Comparison of ENCODE assay signal across 8 mouse cellular contexts in the genomic region with DNA sequence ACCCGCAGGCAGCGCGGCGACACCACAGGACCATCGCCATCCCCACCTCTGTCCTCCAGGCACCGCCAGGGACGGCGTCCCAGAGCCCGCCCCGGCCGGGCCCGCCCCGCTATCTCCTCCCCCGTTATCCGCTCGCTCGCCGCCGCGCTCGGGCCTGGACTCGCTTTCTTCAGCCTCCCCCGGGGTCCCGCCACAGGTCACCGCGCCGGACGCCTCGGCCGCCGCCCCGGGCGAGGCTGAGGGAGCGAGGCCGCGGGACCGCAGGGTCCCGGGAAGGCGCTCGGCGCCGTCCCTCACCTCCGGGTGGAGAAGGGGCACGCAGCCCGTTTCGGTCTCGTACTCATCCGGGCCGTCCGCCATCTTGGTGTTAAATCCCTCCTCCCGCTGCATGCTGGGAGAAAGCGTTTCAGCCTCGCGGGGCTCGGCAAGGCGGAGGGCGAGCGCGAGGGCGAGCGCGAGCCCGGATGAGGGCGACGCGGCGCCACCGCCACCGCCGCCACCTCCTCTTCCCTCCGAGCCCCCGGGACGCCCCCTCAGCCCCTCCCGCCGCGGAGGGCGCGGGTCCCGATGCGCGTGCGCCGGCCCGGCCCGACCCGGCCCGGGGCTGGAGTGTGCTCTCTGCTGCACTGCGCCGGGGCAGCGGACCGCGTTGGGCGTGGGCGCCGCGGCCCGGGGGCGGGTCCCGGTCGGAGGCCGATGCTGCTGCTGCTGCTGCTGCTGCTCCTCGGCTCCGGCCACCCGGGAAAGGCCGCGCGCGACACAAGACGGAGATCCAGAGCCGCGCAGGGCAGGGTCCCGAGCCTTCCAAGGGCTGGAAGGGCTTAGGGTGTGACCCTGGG. TPM values are rescaled to one million over a fixed set of nuclear protein-coding genes. Genes with fewer than 3 reads are reported as not detected.
DNase-seq lines count a peak whose midpoint lies in the region; ATAC-seq and TF ChIP-seq lines count a peak whose summit lies in the region.

A gene (minus strand): TSS at position 500 of the 839 bp plus-strand sequence.

- no peak for TF ChIP-seq CTCF in kidney, postnatal 0 days (IDR thresholded peaks at IDR 0.05; ENCODE audit: low read depth)

- under 1% methylated on average over 82 of the region's 112 CpGs for WGBS in heart, embryonic 12.5 days
- WGBS in kidney, postnatal 0 days: 1% methylated on average over 64 of the region's 112 CpGs
- under 1% methylated on average over 98 of the region's 112 CpGs for WGBS in liver, embryonic 11.5 days

- peak within 1 kb of the TSS; percentile 98 for H3K4me3 ChIP-seq in brown adipose tissue, adult 24 weeks (ENCODE audit: insufficient read depth, low read depth, low read length)
- peak within 1 kb of the TSS; percentile 87 for H3K4me3 ChIP-seq in heart, embryonic 12.5 days
- H3K4me3 ChIP-seq in kidney, postnatal 0 days (replicated peaks; ENCODE audit: low read depth, low read length): peak within 1 kb of the TSS; percentile 92
- H3K4me3 ChIP-seq in liver, embryonic 11.5 days (ENCODE audit: low read depth, low read length): peak within 1 kb of the TSS; percentile 85
- H3K4me3 ChIP-seq in myocyte: peak within 1 kb of the TSS; percentile 72

- peak within 1 kb of the TSS; percentile 99 for H3K27ac ChIP-seq in brown adipose tissue, adult 24 weeks (replicated peaks; ENCODE audit: low read depth, low read length)
- H3K27ac ChIP-seq in heart, embryonic 12.5 days (ENCODE audit: poor library complexity, severe bottlenecking): peak within 1 kb of the TSS; percentile 98
- H3K27ac ChIP-seq in kidney, postnatal 0 days: peak within 1 kb of the TSS; percentile 98
- H3K27ac ChIP-seq in liver, embryonic 11.5 days (ENCODE audit: low read depth, low read length): peak within 1 kb of the TSS; percentile 87

- peak within 1 kb of the TSS; percentile 96 for H3K4me2 ChIP-seq in heart, embryonic 12.5 days
- peak within 1 kb of the TSS; percentile 83 for H3K4me2 ChIP-seq in kidney, postnatal 0 days (ENCODE audit: low read length)
- peak within 1 kb of the TSS; percentile 96 for H3K4me2 ChIP-seq in liver, embryonic 11.5 days
- H3K4me2 ChIP-seq in myocyte (ENCODE audit: low read depth): peak within 1 kb of the TSS; percentile 89

- peak within 1 kb of the TSS; percentile 91 for H3ac ChIP-seq in myocyte (ENCODE audit: control insufficient read depth, insufficient read length)

- H3K36me3 ChIP-seq in heart, embryonic 12.5 days: no peaks in the 10 kb centered on the region
- no peaks in the 10 kb centered on the region for H3K36me3 ChIP-seq in kidney, postnatal 0 days (ENCODE audit: insufficient read depth, low read length)
- no peaks in the 10 kb centered on the region for H3K36me3 ChIP-seq in liver, embryonic 11.5 days (ENCODE audit: control insufficient read depth, insufficient read depth, low read length)
- no peaks in the 10 kb centered on the region for H3K36me3 ChIP-seq in myocyte (ENCODE audit: control insufficient read depth, insufficient read depth)

- peak within 1 kb of the TSS; percentile 97 for H3K9ac ChIP-seq in heart, embryonic 12.5 days
- peak within 1 kb of the TSS; percentile 98 for H3K9ac ChIP-seq in kidney, postnatal 0 days (ENCODE audit: low read depth, low read length)
- H3K9ac ChIP-seq in liver, embryonic 11.5 days (ENCODE audit: low read depth, low read length): peak within 1 kb of the TSS; percentile 93

- H3K9me3 ChIP-seq in heart, embryonic 12.5 days (replicated peaks): no peaks in the 10 kb centered on the region
- no peaks in the 10 kb centered on the region for H3K9me3 ChIP-seq in kidney, postnatal 0 days (replicated peaks; ENCODE audit: low read length)
- no peaks in the 10 kb centered on the region for H3K9me3 ChIP-seq in liver, embryonic 11.5 days (ENCODE audit: control insufficient read depth, low read length)

- H3K27me3 ChIP-seq in heart, embryonic 12.5 days (replicated peaks): no peaks in the 10 kb centered on the region
- no peaks in the 10 kb centered on the region for H3K27me3 ChIP-seq in kidney, postnatal 0 days (ENCODE audit: insufficient read depth, low read length)
- no peaks in the 10 kb centered on the region for H3K27me3 ChIP-seq in liver, embryonic 11.5 days (replicated peaks; ENCODE audit: control insufficient read depth, insufficient read depth, low read length)
- no peaks in the 10 kb centered on the region for H3K27me3 ChIP-seq in myocyte (ENCODE audit: control insufficient read depth, insufficient read depth, insufficient read length)

- DNase-seq in CD4-positive, CD25-positive, alpha-beta regulatory T cell, adult 2 months (ENCODE audit: low read depth, low spot score): peak; percentile 93
- DNase-seq in kidney, postnatal 0 days (ENCODE audit: low spot score): peak; percentile 96
- peak; percentile 90 for DNase-seq in liver, embryonic 11.5 days (ENCODE audit: low spot score)
- DNase-seq in spleen, postnatal 4 days (ENCODE audit: low spot score in 2 of 2): peak; percentile 84 to 92

- H3K79me2 ChIP-seq in myocyte (ENCODE audit: control insufficient read depth, insufficient read depth): peaks cover 46% of the 10 kb centered on the region

- peaks cover 7% of the 10 kb centered on the region; the same call in 1 of the 2 replicates for H3K4me1 ChIP-seq in brown adipose tissue, adult 24 weeks (ENCODE audit: control insufficient read depth, insufficient read depth, insufficient read length, low read length)
- peaks cover 22% of the 10 kb centered on the region for H3K4me1 ChIP-seq in heart, embryonic 12.5 days (replicated peaks)
- peaks cover 6% of the 10 kb centered on the region for H3K4me1 ChIP-seq in kidney, postnatal 0 days (replicated peaks; ENCODE audit: insufficient read depth, low read length)
- H3K4me1 ChIP-seq in liver, embryonic 11.5 days (replicated peaks; ENCODE audit: control insufficient read depth, insufficient read depth, low read length): peaks cover 18% of the 10 kb centered on the region

- TF ChIP-seq POLR2A in myocyte (IDR thresholded peaks at IDR 0.05; ENCODE audit: insufficient read length, low read depth): peak; percentile 70

- ATAC-seq in erythroid progenitor cell, adult 5-6 weeks (replicated peaks; ENCODE audit: low FRiP score, poor library complexity, severe bottlenecking): peak; percentile 77
- ATAC-seq in heart, embryonic 12.5 days (ENCODE audit: insufficient number of reproducible peaks, low FRiP score): peak; percentile 92
- peak; percentile 93 for ATAC-seq in kidney, postnatal 0 days (replicated peaks; ENCODE audit: low FRiP score, low read depth)
- peak; percentile 88 for ATAC-seq in liver, embryonic 11.5 days (replicated peaks; ENCODE audit: low FRiP score)

TF ChIP-seq in myocyte, 11 proteins besides CTCF, POLR2A, EP300 and RAD21:
- peak in 1 of 3 experiments; percentile 5 for TF ChIP-seq MYOG (IDR thresholded peaks at IDR 0.05; ENCODE audit: control insufficient read depth in 1 of 3, insufficient read depth in 1 of 3, insufficient read length in 2 of 3, low read depth in 2 of 3)
- TF ChIP-seq MAX (IDR thresholded peaks at IDR 0.05; ENCODE audit: low read depth): no peak
- no peak for TF ChIP-seq SRF (IDR thresholded peaks at IDR 0.05; ENCODE audit: control insufficient read depth, insufficient read length, low read depth)
- peak; percentile 53 for TF ChIP-seq POLR2AphosphoS2 (IDR thresholded peaks at IDR 0.05; ENCODE audit: insufficient read length, low read depth)
- no peak for TF ChIP-seq TCF12 (IDR thresholded peaks at IDR 0.05; ENCODE audit: insufficient read depth, poor library complexity, severe bottlenecking)
- TF ChIP-seq MYOD1 (IDR thresholded peaks at IDR 0.05; ENCODE audit: control insufficient read depth in 1 of 3, insufficient read length in 2 of 3, low read depth in 2 of 3): no peak

RNA-seq across cellular contexts. Expression of the gene that starts here (rescaled TPM):
- 10.1 and 14.5 TPM in 2 replicates for polyA plus RNA-seq in brown adipose tissue, adult 24 weeks (2012; ENCODE audit: insufficient read depth, insufficient read length, missing spikeins)
- 9.4 and 9.6 TPM in 2 replicates for total RNA-seq in erythroid progenitor cell, adult 5-6 weeks (2015; ENCODE audit: low replicate concordance)
- total RNA-seq in erythroid progenitor cell, adult 5-6 weeks (2017; ENCODE audit: low replicate concordance): 4.6 and 16.6 TPM in 2 replicates
- polyA plus RNA-seq in heart, embryonic 12.5 days (2016; fragmentation: Nextera tagmentation; extraction: Ambion mirVana): 17.9 and 21.0 TPM in 2 replicates
- polyA plus RNA-seq in kidney, postnatal 0 days (2015; fragmentation: Nextera tagmentation; extraction: Ambion mirVana): 18.1 and 19.2 TPM in 2 replicates
- 12.1 and 14.7 TPM in 2 replicates for polyA plus RNA-seq in liver, embryonic 11.5 days (2014; fragmentation: Nextera tagmentation; extraction: Ambion mirVana)
- 6.6 TPM for polyA plus RNA-seq in myocyte (2012; fragmentation: generic; extraction: Trizol)

Comparison
In these comparisons a context has a peak if more than half of its experiments do, and no peak if none do; other contexts are left out.
1. Peak in every context shown above with its lines: DNase-seq, ATAC-seq, H3K4me3 ChIP-seq and H3K27ac ChIP-seq.